Mouse (Mus musculus) bone marrow, adult 2 months (tissue): Measurements from ENCODE around the gene Akr1a1. TPM values are rescaled to one million over a fixed set of nuclear protein-coding genes. Genes with fewer than 3 reads are reported as not detected.

Experiments used
- H3K27ac ChIP-seq: fragments of 200-500 bp; 2 replicates; pipeline ENCODE4 v1.5.1; 2012; ENCODE audit warnings: low read depth, mild to moderate bottlenecking, control low read depth, inconsistent platforms, low read length; ENCODE audit not compliant: control insufficient read depth, poor library complexity, insufficient read depth
- H3K4me1 ChIP-seq: fragments of 200-500 bp; 2 replicates; pipeline ENCODE4 v1.6.1; 2011; ENCODE audit warnings: low read length; ENCODE audit not compliant: control insufficient read depth, insufficient read depth
- H3K4me3 ChIP-seq: fragments of 200-500 bp; replicated peaks from 2 replicates; pipeline ENCODE3; 2011; ENCODE audit warnings: mild to moderate bottlenecking, low read depth, low read length, control low read depth; ENCODE audit not compliant: control insufficient read depth
- CTCF ChIP-seq: fragments of 200-500 bp; IDR thresholded peaks from 2 replicates; pipeline ENCODE4 v1.5.1; 2011; ENCODE audit warnings: low read length, control low read depth; ENCODE audit not compliant: control insufficient read depth, insufficient read depth
- POLR2A ChIP-seq: fragments of 200-500 bp; IDR thresholded peaks from 2 replicates; pipeline ENCODE4 v1.6.1; 2011; ENCODE audit warnings: low read depth, mild to moderate bottlenecking, control low read depth, low read length, borderline replicate concordance; ENCODE audit not compliant: control insufficient read depth
- WGBS: fragments of 180-500 bp; shearing (Covaris S2); methylation state at CpG from one replicate; pipeline ENCODE4 v1.1.7; 2018; 5-methylcytosine and 5-hydroxymethylcytosine counted together
- polyA plus RNA-seq: library from polyadenylated mRNA; stranded (reverse); fragments of >200 nt; gene quantifications from 2 replicates; pipeline ENCODE4 v1.2.4, GENCODE M21; 2011; ENCODE audit warnings: low replicate concordance; ENCODE audit not compliant: missing spikeins, insufficient read depth, insufficient read length

Gene Akr1a1
- polyA plus RNA-seq, 1 experiment: 421 TPM

DNA sequence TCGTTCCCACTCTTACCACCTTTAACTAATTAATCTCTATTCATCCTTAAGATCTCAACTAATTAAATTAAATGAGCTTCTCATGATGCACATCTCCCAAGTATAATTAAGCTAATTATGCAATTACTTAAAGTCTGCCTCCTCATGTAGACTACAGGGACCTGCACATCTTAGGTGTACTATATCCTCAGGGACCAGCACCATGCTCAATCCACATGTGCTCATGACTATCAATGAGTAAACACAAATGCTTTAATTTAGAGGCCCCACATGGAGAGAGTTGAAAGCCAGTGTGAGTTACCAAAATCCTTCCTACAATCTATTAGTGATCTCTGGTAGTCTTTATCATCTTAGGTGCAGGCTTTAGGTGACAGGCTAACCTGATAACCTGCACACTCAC, 16.3 kb downstream of the Akr1a1 start:
- H3K4me1 ChIP-seq: no peaks in the 10 kb centered on the region
- TF ChIP-seq CTCF (no peak), POLR2A (no peak)
- no peak overlapping the region for H3K27ac ChIP-seq
- H3K4me3 ChIP-seq: no peak overlapping the region
- 84% methylated on average over 1 of the region's 1 CpGs for WGBS

DNA sequence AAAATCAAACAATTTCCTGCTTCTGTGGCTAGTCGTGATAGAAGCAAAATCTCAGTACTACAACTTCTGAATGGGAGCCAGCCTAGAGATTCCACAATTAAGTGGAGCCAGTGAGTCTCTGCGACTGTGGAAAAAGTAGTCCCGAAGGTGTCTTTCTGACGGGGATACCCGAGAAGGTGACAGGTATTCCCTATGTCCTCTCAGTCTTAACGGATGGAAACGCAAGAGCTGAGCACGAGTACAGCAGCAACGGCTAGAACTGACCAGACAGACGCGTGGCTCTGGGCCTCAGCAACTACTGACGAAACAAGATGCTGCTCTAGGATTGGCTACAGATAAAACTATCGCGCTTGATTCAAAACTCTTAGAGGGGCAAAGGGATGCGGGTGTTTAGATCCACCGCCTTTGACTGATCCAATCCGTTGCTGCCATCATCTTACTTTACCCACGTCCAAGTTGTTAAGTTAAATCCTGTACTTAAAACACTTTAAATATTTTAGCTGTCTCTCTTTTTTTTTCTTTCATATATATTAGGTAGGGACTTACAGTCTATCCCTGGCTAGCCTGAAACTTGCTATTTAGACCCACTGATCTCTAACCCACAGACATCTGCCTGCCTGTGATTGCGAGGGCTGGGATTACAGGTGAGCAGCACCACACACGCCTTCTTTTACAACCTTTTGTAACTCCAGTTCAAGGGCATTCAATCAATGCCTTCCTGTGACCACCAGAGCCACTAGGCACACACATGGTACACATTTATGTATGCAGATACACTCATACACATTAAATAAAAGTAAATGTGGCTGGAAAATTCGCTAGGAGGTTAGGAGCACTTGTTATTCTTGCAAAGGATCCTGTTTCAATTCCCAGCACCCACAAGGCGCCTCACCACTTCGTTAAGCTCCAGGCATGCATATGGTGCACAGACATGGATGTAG, 23.5 kb downstream of the Akr1a1 start, which contains the start of gene Nasp:
TSS of gene Nasp (minus strand) at position 220 of the 941 bp plus-strand sequence.
- TF ChIP-seq CTCF (no peak), POLR2A (no peak)
- H3K27ac ChIP-seq: peak within 1 kb of the TSS; percentile 87
- H3K4me1 ChIP-seq: peaks cover 1% of the 10 kb centered on the region; the same call in 1 of the 2 replicates
- 7% methylated on average over 23 of the region's 23 CpGs for WGBS
- peak within 1 kb of the TSS; percentile 92 for H3K4me3 ChIP-seq

DNA sequence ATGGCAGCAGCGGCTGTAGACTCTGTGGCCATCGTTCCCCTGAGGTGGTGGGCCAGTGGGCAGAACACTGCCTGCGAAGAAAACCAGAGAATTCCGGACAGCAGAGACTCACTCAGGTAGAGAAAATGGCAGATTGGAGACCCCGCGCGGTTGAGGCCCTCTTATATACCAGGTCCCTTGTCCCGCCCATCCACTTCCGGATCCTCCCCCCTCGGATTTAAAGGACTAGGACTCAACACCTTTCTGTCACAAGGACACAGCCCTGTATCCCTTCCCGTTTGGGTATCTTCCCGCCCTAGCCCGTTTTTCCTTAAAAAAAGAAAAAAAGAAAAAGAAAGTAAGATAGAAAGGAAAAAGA, 24.1 kb downstream of the Akr1a1 start:
- WGBS: under 1% methylated on average over 13 of the region's 13 CpGs
- H3K4me3 ChIP-seq: peak overlapping the region; percentile 92
- TF ChIP-seq CTCF (0 out of 2 replicates have a peak, but pooled peaks have one; percentile 12), POLR2A (peak; percentile 57; the same call in 1 of the 2 replicates)
- H3K27ac ChIP-seq: peak overlapping the region; percentile 87
- peaks cover 1% of the 10 kb centered on the region; the same call in 1 of the 2 replicates for H3K4me1 ChIP-seq

DNA sequence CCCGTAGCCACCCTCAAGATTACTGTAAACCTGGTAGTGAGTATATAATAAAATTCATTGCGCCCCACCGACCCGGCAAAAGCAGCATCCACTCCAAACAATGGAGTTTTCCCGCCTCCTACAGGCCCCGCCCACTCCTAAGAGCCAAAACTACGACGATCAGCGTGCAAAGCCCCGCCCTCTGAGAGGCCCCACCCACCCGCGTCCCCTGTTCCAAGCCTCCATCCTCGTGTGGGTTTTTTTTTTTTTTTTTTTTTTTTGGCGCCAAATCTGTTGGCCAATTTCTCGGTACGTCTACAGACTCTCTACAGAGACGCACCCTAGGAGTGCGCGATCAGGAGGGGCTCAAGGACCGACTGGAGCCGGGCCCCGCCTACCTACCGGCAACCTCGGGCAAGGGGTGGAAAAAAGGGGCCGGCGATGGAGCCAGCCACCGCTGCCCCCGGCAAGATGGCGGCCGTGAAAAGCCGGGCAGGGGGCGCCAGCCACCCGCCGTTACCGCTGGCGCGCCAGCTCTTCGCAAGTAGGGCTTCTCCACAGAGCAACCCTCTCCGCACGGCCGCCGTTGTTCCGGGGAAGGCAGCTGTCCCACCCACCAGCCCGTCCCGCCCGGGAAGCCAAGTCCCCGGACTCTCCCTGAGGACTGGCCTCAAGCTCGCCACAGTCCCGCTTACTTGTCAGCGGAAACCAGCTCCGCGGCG, 24.7 kb downstream of the Akr1a1 start:
- Histone ChIP-seq H3K4me1 (peaks cover 1% of the 10 kb centered on the region; the same call in 1 of the 2 replicates), H3K4me3 (peak overlapping the region; percentile 92), H3K27ac (peak overlapping the region; percentile 87)
- WGBS: under 1% methylated on average over 53 of the region's 53 CpGs
- TF ChIP-seq CTCF: no peak
- TF ChIP-seq POLR2A: no peak

DNA sequence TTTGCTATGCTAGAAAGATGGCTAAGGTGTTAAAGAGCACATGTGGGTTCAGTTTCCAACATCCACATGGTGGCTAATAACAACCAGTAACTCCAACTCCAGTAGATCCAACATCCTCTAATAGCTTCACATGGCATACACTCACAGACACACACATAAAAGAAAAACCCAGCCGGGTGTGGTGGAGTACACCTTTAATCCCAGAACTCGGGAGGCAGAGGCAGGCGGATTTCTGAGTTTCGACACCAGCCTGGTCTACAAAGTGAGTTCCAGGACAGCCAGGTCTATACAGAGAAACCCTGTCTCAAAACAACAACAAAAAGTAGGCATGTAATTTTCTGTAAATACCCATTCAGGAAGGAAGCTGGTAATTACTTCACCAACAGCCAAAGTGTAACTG, 26.6 kb downstream of the Akr1a1 start:
- Histone ChIP-seq H3K4me1 (peaks cover 1% of the 10 kb centered on the region; the same call in 1 of the 2 replicates), H3K4me3 (no peak overlapping the region), H3K27ac (no peak overlapping the region)
- 82% methylated on average over 4 of the region's 4 CpGs for WGBS
- no peak for TF ChIP-seq POLR2A
- TF ChIP-seq CTCF: no peak

DNA sequence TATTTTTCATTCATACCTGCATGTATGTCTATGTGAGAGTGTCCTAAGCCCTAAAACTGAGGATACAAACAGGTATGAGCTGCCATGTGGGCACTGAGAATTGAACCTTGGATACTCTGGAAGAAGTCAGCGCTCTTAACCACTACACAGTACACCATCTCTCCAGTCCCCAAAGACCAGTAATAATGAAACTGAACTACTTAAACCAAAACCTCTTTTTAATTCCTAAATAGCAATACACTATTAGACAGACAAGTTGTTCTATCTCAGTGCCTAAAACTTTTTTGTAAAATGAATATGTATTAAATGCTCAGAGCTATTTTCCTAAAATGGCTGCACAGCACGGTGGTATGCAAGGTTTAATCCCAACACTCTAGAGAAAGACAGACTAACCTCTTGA, 36.2 kb downstream of the Akr1a1 start:
- no peak overlapping the region for H3K27ac ChIP-seq
- WGBS: 91% methylated on average over 2 of the region's 2 CpGs
- no peak overlapping the region for H3K4me3 ChIP-seq
- TF ChIP-seq POLR2A (no peak), CTCF (no peak)
- H3K4me1 ChIP-seq: no peaks in the 10 kb centered on the region

DNA sequence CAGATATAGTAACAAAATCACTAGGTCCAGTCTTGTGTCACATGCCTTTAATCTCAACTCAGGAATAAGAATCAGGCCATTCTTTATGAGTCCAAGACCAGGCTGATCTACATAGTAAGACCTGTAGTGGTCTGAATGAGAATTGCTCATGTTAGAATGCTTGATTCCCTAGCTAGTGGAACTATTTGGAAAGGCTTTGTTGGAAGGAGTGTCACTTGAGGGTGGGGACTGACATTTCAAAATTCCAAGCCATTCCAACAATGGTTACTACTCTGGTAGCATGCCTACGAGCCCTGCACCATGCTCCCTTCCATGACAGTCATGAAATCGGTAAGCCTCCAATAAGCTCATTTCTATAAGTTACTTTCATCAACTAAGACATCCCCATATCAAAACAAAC, 38.9 kb downstream of the Akr1a1 start:
- Histone ChIP-seq H3K4me3 (no peak overlapping the region), H3K4me1 (no peaks in the 10 kb centered on the region), H3K27ac (no peak overlapping the region)
- TF ChIP-seq CTCF: no peak
- no peak for TF ChIP-seq POLR2A
- WGBS: 91% methylated on average over 2 of the region's 2 CpGs

DNA sequence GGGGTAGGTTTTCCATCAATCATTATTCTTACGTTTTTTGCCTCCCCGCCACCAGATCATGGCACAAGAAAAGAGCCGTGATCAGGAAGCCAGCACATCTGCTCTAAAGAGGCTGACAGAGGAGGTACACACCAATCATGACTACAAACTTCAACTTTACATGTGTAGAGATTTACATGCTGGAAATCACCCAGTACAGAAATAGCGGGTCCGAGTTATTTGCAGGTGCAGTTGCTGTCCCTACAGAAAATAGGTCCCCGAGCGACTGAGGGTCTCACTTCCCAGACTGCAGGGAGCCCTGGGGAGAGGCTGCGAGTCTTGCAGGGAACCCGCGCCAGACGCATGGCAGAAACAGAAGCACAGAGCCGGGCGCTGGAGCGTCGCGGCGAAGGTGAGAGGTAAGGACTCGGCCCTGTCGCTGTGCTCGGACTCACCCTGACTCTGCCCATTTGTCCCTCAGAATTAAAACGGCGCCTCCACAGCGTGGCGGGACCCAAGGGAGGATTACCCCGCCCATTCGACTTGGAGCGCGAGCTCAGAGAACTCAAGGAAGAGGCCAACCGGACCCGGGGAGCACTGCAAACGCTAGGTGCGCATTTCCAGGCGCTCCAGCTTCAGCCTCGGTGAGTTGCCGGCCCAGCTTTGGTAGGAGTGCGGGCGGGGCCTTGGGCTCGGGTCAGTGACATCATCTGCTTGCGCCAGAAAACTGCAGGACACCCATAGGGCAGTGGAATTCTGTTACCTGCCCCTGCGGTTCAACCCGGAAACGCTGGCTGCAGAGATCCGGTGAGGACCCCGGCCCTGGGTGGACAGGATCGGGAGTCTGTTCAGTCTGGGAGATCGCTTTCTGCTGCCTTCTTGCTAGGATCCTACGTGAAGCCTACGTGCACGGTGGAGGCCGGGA, 54.2 kb downstream of the Akr1a1 start:
- Histone ChIP-seq H3K4me1 (peaks cover 1% of the 10 kb centered on the region; the same call in 1 of the 2 replicates), H3K4me3 (peak overlapping the region; percentile 90), H3K27ac (peak overlapping the region; percentile 27)
- WGBS: under 1% methylated on average over 50 of the region's 50 CpGs
- no peak for TF ChIP-seq CTCF
- peak; percentile 36; the same call in 1 of the 2 replicates for TF ChIP-seq POLR2A
